Comparison of ENCODE assay signal across 9 mouse cellular contexts in the genomic region with DNA sequence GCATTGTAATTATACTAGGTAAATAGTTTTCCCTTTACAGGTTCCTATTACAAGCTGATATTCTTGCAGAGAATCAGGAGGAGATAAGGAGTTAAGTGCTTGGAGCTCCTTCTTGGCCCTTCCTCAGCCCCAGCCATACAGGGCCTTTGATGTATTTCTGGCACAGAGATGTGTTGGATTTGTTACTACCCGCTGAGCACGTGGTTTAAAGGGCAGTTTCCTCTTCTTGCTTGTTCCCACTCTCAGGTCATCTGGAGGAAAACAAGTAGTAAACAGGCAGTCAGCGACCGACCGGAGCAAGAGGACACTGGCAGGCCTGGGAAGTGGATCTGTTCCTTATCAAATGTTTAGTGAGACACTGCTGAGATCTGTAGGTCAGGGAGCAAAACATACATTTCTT. TPM values are rescaled to one million over a fixed set of nuclear protein-coding genes. Genes with fewer than 3 reads are reported as not detected.
DNase-seq lines count a peak whose midpoint lies in the region; ATAC-seq and TF ChIP-seq lines count a peak whose summit lies in the region.
"Had no signal": no experiment of that assay in that cellular context is flagged by ENCODE, and none has a peak within 500 bp of the region (broad histone marks: within the 10 kb centered on the region; RNA-seq: fewer than 3 reads in every experiment).

No protein-coding gene starts in this region.

- no peaks in the 10 kb centered on the region for H3K27me3 ChIP-seq in hindbrain, postnatal 0 days (ENCODE audit: insufficient read depth, low read length)
- no peaks in the 10 kb centered on the region for H3K27me3 ChIP-seq in hindbrain, embryonic 12.5 days
- H3K27me3 ChIP-seq in heart, embryonic 11.5 days (ENCODE audit: control insufficient read depth, insufficient read depth, low read length): no peaks in the 10 kb centered on the region
- H3K27me3 ChIP-seq in lung, postnatal 0 days (replicated peaks; ENCODE audit: insufficient read depth, low read length): no peaks in the 10 kb centered on the region
- H3K27me3 ChIP-seq: embryonic facial prominence, embryonic 12.5 days had no signal

- H3K4me1 ChIP-seq in hindbrain, postnatal 0 days (ENCODE audit: insufficient read depth, low read length): no peaks in the 10 kb centered on the region
- no peaks in the 10 kb centered on the region for H3K4me1 ChIP-seq in hindbrain, embryonic 12.5 days
- peaks cover 24% of the 10 kb centered on the region for H3K4me1 ChIP-seq in heart, embryonic 11.5 days (ENCODE audit: control insufficient read depth, insufficient read depth, low read length)
- H3K4me1 ChIP-seq in lung, postnatal 0 days (ENCODE audit: insufficient read depth, low read depth, low read length): peaks cover 18% of the 10 kb centered on the region; the same call in 1 of the 2 replicates
- H3K4me1 ChIP-seq: embryonic facial prominence, embryonic 12.5 days had no signal

- 37% methylated on average over 5 of the region's 5 CpGs for WGBS in hindbrain, postnatal 0 days
- WGBS in hindbrain, embryonic 12.5 days: 65% methylated on average over 5 of the region's 5 CpGs
- 16% methylated on average over 5 of the region's 5 CpGs for WGBS in heart, embryonic 11.5 days (ENCODE audit: insufficient replicate concordance)
- WGBS in lung, postnatal 0 days: 10% methylated on average over 5 of the region's 5 CpGs

- H3K9ac ChIP-seq in hindbrain, postnatal 0 days (replicated peaks; ENCODE audit: low read length): no peak overlapping the region
- no peak overlapping the region for H3K9ac ChIP-seq in hindbrain, embryonic 12.5 days
- no peak overlapping the region for H3K9ac ChIP-seq in heart, embryonic 11.5 days (ENCODE audit: low read depth, low read length)
- H3K9ac ChIP-seq in lung, postnatal 0 days (replicated peaks; ENCODE audit: low read depth): no peak overlapping the region
- H3K9ac ChIP-seq: embryonic facial prominence, embryonic 12.5 days had no signal

- no peak for TF ChIP-seq CTCF in hindbrain, postnatal 0 days (IDR thresholded peaks at IDR 0.05; ENCODE audit: low read depth)
- TF ChIP-seq CTCF in lung, postnatal 0 days (IDR thresholded peaks at IDR 0.05): no peak

- H3K4me2 ChIP-seq in hindbrain, postnatal 0 days (ENCODE audit: low read depth, low read length): no peak overlapping the region
- no peak overlapping the region for H3K4me2 ChIP-seq in hindbrain, embryonic 12.5 days (replicated peaks)
- no peak overlapping the region for H3K4me2 ChIP-seq in heart, embryonic 11.5 days
- no peak overlapping the region for H3K4me2 ChIP-seq in lung, postnatal 0 days (replicated peaks; ENCODE audit: low read depth, low read length)
- H3K4me2 ChIP-seq: embryonic facial prominence, embryonic 12.5 days had no signal

- no peaks in the 10 kb centered on the region for H3K36me3 ChIP-seq in hindbrain, postnatal 0 days (ENCODE audit: insufficient read depth, low read length)
- no peaks in the 10 kb centered on the region for H3K36me3 ChIP-seq in hindbrain, embryonic 12.5 days
- no peaks in the 10 kb centered on the region for H3K36me3 ChIP-seq in heart, embryonic 11.5 days (ENCODE audit: control insufficient read depth, insufficient read depth, low read length)
- no peaks in the 10 kb centered on the region for H3K36me3 ChIP-seq in lung, postnatal 0 days (ENCODE audit: insufficient read depth, low read length)
- H3K36me3 ChIP-seq: embryonic facial prominence, embryonic 12.5 days had no signal

- no peaks in the 10 kb centered on the region for H3K9me3 ChIP-seq in hindbrain, postnatal 0 days (ENCODE audit: low read length)
- 0 out of 2 replicates have a peak, but pooled peaks cover 2% of the 10 kb centered on the region for H3K9me3 ChIP-seq in hindbrain, embryonic 12.5 days (replicated peaks)
- no peaks in the 10 kb centered on the region for H3K9me3 ChIP-seq in heart, embryonic 11.5 days (replicated peaks; ENCODE audit: control insufficient read depth, low read length)
- H3K9me3 ChIP-seq in lung, postnatal 0 days (ENCODE audit: low read length): no peaks in the 10 kb centered on the region
- H3K9me3 ChIP-seq: embryonic facial prominence, embryonic 12.5 days had no signal

- peak overlapping the region; percentile 27; the same call in 1 of the 2 replicates for H3K27ac ChIP-seq in hindbrain, postnatal 0 days
- H3K27ac ChIP-seq in hindbrain, embryonic 12.5 days: no peak overlapping the region
- peak overlapping the region; percentile 35; the same call in 1 of the 2 replicates for H3K27ac ChIP-seq in heart, embryonic 11.5 days (ENCODE audit: low read depth, low read length)
- H3K27ac ChIP-seq in lung, postnatal 0 days (ENCODE audit: low read length): no peak overlapping the region; the same call in 1 of the 2 replicates
- H3K27ac ChIP-seq: embryonic facial prominence, embryonic 12.5 days had no signal

- peak; percentile 22 for DNase-seq in hindbrain, postnatal 0 days (ENCODE audit: low spot score)
- peak; percentile 34 for DNase-seq in adrenal gland, postnatal 10 days
- DNase-seq in lung, postnatal 0 days (ENCODE audit: low spot score): peak; percentile 39
- no peak for DNase-seq in right cerebral cortex, postnatal 14 days
- DNase-seq in cerebellum, adult 11-12 months: no peak

- no peak for TF ChIP-seq EP300 in lung, postnatal 0 days (IDR thresholded peaks at IDR 0.05)

- no peak overlapping the region for H3K4me3 ChIP-seq in hindbrain, postnatal 0 days (ENCODE audit: low read length)
- no peak overlapping the region for H3K4me3 ChIP-seq in hindbrain, embryonic 12.5 days
- no peak overlapping the region for H3K4me3 ChIP-seq in heart, embryonic 11.5 days (ENCODE audit: low read depth, low read length)
- H3K4me3 ChIP-seq in lung, postnatal 0 days (ENCODE audit: low read depth, low read length): no peak overlapping the region
- H3K4me3 ChIP-seq: embryonic facial prominence, embryonic 12.5 days had no signal

- no peak for ATAC-seq in hindbrain, postnatal 0 days
- ATAC-seq in hindbrain, embryonic 12.5 days (ENCODE audit: low FRiP score): no peak
- no peak for ATAC-seq in heart, embryonic 11.5 days (replicated peaks; ENCODE audit: insufficient number of reproducible peaks, low FRiP score, low TSS enrichment)
- ATAC-seq in lung, postnatal 0 days: peak; percentile 72
- ATAC-seq in cerebellum, adult (ENCODE audit: insufficient number of reproducible peaks, low FRiP score, low TSS enrichment): no peak

RNA-seq across cellular contexts. Expression of gene AL731706.1, which starts 56.7 kb away (rescaled TPM):
- 8.3 and 14.2 TPM in 2 replicates for total RNA-seq in hindbrain, postnatal 0 days (2014; rRNA removed)
- polyA plus RNA-seq in hindbrain, postnatal 0 days (2015; fragmentation: Nextera tagmentation; extraction: Ambion mirVana): 19.4 and 20.6 TPM in 2 replicates
- 24.1 and 30.3 TPM in 2 replicates for polyA plus RNA-seq in hindbrain, embryonic 12.5 days (2016; fragmentation: Nextera tagmentation; extraction: Ambion mirVana)
- total RNA-seq in adrenal gland, postnatal 10 days (2021): 10 to 100 TPM; 22.0 to 24.8 TPM
- 44.0 and 45.4 TPM in 2 replicates for polyA plus RNA-seq in heart, embryonic 11.5 days (2014; fragmentation: Nextera tagmentation; extraction: Ambion mirVana)
- polyA plus RNA-seq in lung, postnatal 0 days (2015; fragmentation: Nextera tagmentation; extraction: Ambion mirVana): 24.3 and 24.8 TPM in 2 replicates

RNA-seq across cellular contexts. Expression of gene Mkks, which starts 56.7 kb away (rescaled TPM):
- 6.4 and 9.4 TPM in 2 replicates for total RNA-seq in hindbrain, postnatal 0 days (2014; rRNA removed)
- 6.4 and 10.5 TPM in 2 replicates for polyA plus RNA-seq in hindbrain, postnatal 0 days (2015; fragmentation: Nextera tagmentation; extraction: Ambion mirVana)
- 13.1 and 15.8 TPM in 2 replicates for polyA plus RNA-seq in hindbrain, embryonic 12.5 days (2016; fragmentation: Nextera tagmentation; extraction: Ambion mirVana)
- total RNA-seq in adrenal gland, postnatal 10 days (2021): 10 to 100 TPM; 22.8 to 23.3 TPM
- 17.6 and 20.8 TPM in 2 replicates for polyA plus RNA-seq in heart, embryonic 11.5 days (2014; fragmentation: Nextera tagmentation; extraction: Ambion mirVana)
- 6.7 and 7.6 TPM in 2 replicates for polyA plus RNA-seq in lung, postnatal 0 days (2015; fragmentation: Nextera tagmentation; extraction: Ambion mirVana)

RNA-seq across cellular contexts. Expression of gene Slx4ip, which starts 56.9 kb away (rescaled TPM):
- total RNA-seq in hindbrain, postnatal 0 days (2014; rRNA removed): 7.0 and 7.3 TPM in 2 replicates
- 8.1 TPM in 2 replicates for polyA plus RNA-seq in hindbrain, postnatal 0 days (2015; fragmentation: Nextera tagmentation; extraction: Ambion mirVana)
- 11.8 and 12.9 TPM in 2 replicates for polyA plus RNA-seq in hindbrain, embryonic 12.5 days (2016; fragmentation: Nextera tagmentation; extraction: Ambion mirVana)
- 1 to 10 TPM; 4.3 to 6.2 TPM for total RNA-seq in adrenal gland, postnatal 10 days (2021)
- polyA plus RNA-seq in heart, embryonic 11.5 days (2014; fragmentation: Nextera tagmentation; extraction: Ambion mirVana): 4.6 and 5.9 TPM in 2 replicates
- polyA plus RNA-seq in lung, postnatal 0 days (2015; fragmentation: Nextera tagmentation; extraction: Ambion mirVana): 3.1 and 3.2 TPM in 2 replicates

Comparison
In these comparisons a context has a peak if more than half of its experiments do, and no peak if none do; other contexts are left out.
1. H3K27ac ChIP-seq: peak in hindbrain, postnatal 0 days (single experiment) and heart, embryonic 11.5 days (single experiment); none in hindbrain, embryonic 12.5 days (single experiment) and lung, postnatal 0 days (single experiment).
2. DNase-seq: peak in hindbrain, postnatal 0 days (single experiment), adrenal gland, postnatal 10 days (single experiment) and lung, postnatal 0 days (single experiment); none in right cerebral cortex, postnatal 14 days (single experiment) and cerebellum, adult 11-12 months (single experiment).